Mouse (Mus musculus): ENCODE data around the gene Gsg1l. TPM values are rescaled to one million over a fixed set of nuclear protein-coding genes. Genes with fewer than 3 reads are reported as not detected.

Gsg1l gene
- total RNA-seq, 2 experiments from 2014 or later: 0.21 to 0.68 TPM

DNA sequence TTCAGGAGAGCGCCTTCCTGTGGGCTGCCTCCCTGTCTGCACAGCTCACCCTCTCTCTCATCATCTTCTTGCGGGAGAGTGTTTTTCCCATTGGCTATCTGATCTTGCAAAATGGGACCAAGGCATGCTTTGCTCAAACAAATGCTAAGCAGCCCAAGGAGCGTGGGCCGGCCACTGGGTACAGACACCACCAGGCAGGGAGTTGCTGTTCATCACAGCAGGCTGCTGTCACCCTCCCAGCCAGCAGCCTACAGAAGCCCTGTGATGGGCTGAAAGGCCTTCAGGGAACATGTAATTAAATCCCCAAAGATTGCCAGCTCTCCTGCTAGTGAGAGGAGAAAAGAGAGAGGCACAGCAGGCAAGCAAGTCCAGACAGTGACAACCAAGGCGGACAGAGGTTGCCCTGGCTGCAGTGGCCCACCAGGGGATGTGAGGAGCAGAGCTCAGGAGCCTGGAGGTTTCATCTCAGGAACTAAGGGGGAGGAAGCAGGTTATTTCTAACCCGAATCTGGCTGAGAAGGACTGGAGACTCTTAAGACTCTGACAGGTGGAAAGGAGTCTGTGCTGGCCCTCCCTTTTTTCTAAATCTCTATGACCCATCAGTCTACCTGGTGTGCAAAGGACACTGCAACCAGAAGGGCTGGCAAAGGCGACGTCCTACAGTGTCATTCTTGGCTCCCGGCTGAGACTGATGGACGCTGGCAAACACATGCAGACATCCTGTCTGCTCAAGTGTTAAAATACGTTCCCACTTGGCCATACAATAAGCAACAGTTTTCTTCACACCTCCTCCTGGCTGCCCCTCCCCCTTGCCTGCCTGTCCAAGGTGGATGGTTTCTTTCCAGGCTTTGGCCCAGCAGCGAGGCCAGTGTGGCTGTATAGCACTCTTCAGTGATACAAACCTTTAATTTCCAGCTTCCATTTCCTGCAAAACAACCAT lies 98.0 kb downstream of the Gsg1l start:
- DNase-seq: no peak

DNA sequence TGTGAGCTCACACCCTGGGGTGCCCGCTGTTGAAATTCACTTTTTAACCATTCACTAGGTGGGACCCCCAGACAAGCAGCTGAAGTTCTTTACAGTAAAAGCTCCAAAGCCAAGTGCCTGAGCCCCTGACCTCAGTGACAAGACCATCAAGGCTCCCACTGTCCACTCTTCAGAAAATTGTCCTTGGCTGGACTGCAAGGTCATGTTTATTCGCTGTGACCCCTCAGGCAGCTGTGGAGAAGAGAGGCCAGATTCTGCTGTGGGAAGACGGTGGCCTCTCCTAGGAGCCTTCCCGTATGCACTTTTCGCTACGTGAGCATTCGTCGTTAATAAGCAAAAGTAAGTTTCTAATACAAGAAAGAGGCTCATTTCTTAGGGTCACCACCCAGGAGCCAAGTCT lies 102.6 kb downstream of the Gsg1l start:
- DNase-seq: no peak

DNA sequence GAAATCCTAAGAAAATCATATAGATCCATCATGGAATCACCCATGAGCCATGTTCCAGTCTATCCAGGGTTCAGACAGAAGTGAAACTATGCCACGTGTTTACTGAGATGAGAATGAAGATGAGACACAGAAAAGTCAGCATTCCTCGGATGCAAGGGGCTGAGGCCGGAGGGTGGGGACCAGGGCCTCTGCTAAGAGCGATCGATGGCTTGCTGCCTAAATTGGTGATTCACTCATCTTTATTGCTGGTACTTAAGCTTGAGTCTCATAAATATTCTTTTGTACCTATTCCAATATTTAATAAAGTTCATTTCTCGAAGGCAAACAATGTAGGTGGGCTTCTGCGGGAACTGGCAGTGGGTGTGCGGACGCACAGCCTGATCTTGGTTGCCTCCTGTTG lies 105.5 kb downstream of the Gsg1l start:
- no peak for DNase-seq

DNA sequence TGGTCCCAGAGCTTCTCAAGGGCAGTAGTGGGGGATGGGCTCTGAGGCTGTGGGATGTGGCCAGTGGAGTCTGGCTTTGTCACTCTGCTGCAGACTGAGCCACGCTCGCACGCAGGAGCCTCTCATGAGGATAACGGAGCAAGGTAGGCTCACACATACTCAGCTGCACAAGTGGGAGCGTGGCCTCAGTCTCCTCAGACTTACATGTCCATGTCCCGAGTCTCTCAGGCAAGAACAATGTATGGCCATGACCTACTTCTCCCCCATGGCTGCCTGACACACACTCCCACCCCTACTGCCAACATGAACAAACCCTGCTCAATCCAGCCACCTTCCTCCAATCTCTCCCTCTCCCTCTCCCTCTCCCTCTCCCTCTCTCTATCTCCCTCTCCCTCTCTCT lies 106.8 kb downstream of the Gsg1l start:
- no peak for DNase-seq

DNA sequence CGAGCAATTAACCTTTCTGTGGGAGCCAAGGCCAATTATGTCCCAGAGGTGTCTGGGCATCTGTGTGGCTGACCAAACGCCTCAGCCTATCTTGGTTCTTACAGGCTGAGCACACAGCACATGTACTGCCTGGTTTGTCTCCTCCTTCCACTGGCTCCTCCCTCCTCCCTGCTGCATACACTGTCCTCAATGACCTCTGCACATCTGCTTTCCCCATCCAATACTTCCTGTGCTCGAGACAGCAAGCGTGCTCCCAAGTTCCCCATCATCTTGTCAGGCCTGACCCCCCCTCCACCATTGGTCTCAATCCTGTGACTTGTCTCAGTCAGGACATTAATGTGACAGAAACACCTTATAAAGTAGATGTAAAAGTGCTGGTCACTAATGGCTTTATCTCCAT lies 108.3 kb downstream of the Gsg1l start:
- DNase-seq: no peak

DNA sequence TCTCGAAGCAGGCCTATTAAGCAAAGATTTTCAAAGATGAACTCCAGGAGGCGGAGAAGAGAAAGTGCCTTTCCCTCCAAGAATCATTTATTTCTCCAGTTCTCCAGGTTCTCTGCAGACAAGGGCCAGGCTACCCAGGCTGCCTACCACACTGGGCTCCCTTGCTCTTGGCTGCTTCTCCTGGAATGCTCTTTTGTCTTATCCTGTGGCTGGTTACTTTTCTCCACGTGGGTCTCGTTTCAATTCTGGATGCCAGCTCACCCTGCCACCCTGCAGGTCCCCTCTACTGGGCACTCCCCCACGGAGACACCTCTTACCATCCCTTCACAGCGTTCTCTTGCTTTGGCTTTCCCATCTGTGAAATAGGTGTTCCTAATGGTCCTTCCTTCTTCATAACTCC lies 109.4 kb downstream of the Gsg1l start:
- no peak for DNase-seq

DNA sequence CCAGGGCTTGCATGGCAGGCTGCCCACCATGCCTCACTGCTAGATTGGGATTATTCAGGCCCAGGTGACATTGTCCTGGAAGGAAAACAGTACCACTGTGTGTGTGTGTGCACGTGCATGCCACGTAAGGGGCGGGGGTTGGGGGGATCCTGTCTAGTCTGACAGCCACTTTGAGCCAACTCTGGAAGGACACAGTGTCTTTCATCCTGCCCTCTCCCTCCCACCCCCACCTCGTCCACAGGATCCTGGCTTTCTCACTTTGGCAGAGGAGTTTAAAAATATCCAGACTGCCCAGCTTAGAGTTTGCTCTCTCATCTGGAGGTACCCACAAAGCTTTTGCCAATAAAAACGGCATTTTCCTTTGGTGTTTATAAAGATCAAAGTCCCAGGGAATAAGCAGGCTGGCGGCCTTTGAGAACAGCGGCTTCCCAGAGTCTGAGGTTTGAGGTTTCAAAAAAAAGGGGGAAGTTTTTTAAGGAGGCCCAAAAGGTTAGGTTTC lies 110.0 kb downstream of the Gsg1l start:
- no peak for DNase-seq

DNA sequence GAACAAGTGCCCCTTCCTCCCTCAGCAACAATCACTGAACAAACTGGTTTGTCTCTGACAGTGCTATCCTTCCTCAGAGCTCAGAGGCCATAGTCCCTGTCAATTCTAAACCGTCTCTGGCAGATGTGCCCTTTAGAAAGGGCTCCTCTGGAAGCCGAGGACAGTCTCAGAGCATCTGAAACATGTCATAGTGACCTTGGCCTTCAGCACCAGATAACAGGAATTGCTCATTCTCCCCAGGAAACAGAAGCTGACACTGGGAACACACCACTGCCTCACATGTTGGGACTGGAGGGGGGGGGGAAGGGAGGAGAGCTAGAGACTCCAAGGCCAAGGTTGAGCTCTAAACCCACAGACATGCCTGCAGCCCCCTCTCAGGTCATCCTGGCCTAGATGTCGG lies 113.1 kb downstream of the Gsg1l start:
- DNase-seq: no peak

DNA sequence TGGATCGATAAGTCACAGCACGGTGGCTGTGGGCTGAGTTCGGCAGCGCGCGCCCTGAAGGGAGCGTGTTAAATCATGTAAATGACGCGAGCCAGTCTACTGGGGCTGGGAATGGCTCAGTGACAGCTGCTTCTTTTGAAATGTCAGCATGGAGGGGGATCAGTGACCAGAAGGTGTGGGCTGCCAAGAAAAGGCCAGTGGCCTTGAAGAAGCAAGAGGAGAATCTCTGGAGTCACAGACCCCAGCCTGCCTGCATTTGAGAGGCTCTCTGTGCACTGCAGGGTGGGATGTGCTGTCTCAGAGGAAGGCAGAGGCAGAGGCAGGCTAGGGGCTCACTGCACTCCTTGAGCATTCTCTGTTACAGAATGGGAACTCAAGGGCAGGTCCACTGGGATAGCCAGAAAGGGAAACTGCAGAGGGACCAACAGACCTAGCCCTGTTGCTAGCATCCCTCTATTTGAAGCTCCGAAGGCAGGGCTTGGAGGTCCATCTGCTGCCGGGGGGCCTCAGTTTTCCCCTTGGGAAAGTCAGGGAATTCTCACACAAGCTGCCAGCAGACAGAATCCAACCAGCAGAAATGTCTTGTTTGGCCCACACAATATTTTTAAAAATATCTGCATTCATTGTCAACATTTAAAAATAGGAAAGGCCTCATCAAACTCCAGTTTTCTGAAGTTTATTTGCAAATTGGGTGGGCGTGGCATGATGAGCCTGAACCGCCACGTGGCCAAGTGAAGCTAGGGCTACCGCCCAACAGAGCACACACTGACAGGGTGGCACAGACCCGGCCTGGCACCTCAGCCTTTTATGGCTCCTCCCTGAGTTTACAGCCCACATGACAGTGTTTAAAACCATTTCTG lies 115.6 kb downstream of the Gsg1l start:
- DNase-seq: peak; percentile 24

DNA sequence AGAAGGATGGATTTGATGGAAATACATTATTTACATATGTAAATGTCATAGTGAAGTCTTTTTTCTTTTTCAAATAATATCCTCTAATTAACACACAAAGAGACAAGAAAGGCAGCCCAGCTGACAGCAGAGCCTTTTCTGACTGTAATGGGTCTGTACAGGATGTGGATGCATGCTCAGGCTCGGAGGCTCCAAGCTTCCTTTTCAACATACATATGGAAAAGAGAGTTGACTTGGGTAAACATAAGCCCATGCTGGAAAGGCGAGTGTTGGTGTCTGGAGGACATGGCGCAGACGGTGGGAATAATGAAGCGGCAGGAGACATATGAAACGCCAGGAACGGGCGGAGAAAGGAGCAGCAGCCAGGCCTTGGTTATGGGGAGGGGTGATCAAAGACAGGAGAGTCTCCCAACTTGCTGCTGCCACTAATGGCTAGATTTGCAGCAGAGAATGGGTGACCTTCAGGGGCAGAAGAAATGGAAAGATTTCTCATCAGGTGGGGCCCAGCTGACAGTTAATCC lies 118.1 kb downstream of the Gsg1l start:
- DNase-seq: no peak

DNA sequence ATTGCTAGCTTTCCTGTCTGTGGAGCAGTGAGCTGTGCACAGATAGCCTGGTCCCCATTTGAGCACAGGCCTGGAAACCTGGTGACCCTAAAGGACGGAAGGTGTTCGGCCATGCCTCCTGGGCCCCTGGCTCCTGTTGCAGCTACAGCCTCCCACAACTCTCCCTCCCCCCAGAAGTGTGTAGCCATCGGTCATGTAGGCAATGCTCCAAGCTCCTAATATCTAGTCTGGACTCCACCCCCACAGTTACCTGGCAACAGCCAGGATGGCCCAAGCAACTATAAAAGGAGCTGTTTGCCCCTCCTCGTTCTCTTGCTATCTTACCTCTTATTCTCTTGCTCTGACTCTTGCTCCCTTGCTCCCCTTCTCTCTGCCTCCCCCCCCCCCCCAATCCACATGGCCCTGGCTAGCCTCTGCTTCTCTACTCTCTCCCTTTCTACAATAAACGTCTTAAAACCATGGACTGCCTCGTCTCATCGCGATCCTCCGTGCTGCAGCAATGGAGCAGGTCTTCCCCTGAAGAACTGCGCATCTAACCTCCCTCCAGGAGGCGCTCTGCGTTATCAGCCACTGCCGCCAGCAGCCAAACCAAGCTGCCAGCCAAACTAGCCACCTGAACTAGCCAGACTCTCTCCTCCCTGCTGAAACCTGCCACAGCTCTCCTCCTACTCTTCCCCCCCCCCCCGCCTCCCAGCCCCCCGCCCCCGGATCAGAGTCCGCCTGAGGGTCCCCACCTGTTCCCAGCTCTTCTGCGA lies 122.7 kb downstream of the Gsg1l start:
- no peak for DNase-seq

DNA sequence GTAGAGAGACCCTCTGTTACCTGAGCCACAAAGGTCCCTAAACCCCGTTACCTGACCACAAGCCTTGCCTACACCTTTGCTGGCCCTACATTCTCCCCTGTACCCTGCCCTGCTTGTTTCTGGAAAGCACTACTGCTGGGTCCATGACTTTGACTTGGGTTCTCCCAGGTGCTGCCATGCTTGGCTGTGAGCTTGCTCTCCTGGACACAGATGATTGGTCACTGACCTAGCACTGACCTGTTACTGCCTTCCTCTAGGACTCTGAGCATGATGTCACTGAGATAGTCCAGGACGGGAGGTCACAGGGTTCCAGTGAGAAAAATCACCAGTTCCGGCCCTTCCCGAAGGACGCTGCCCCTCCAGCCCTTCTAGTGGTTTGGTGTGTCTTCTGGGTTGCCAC lies 123.4 kb downstream of the Gsg1l start:
- no peak for DNase-seq

DNA sequence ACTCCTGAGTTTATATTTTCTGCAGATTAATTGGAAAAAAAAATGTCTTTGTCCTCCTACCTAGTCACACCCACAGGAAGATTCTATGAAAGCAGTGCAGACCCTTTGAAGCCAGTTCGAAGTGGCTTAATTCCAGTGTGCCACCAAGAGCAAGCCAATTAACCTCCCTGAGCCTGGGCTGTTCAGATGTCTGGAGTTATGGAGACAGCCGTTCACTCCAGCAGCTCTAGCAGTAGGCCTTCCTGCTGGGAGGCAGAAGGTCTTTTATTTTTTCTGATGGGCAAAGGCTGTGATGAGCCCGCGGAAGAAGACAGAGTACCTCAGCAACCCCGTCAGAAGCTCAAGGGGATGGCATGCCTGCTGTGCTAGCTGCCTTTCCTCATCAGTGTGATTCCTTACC lies 127.2 kb downstream of the Gsg1l start:
- no peak for DNase-seq

DNA sequence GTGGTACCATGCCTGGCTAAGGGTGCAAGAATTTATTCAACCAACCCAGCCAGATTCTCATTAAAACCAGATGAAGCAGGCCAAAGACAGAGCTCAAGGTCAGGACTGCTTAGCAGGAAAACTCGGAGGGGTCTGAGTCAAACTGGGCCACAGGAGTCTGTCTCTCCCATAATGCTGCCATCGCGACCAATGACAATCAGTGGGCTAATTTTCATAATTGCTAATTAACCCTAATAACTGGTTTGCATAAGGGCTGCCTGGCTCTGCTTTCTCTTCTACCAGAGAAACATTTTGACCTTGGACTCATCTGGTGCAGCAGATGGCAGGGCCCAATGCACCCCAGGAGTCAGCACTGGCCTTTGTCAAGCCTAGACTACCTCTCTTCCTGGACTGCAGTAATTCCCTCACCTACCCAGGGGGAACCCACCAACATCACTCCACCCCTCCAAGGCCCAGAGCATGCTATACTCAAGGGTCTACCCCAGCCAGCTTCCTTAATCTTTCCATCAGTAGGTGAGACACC lies 127.8 kb downstream of the Gsg1l start:
- no peak for DNase-seq

DNA sequence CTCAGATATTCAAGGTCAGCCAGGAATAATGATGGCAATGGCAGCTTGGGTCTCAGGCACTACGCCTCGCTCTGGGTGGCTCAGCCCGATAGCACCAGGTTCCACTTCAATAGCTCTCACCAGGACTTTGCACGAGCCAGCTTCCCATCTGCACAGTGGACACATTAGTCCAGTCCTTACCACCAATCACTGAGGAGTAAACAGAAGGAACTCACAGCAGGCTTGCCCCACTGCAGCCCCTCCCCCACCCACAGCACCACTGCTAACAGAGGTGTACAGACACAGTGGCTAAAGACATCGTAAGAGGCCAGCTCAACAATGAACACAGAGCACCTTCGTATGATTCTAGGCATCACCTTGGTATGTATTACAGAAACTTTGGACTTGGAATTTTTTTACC lies 128.4 kb downstream of the Gsg1l start:
- DNase-seq: no peak

DNA sequence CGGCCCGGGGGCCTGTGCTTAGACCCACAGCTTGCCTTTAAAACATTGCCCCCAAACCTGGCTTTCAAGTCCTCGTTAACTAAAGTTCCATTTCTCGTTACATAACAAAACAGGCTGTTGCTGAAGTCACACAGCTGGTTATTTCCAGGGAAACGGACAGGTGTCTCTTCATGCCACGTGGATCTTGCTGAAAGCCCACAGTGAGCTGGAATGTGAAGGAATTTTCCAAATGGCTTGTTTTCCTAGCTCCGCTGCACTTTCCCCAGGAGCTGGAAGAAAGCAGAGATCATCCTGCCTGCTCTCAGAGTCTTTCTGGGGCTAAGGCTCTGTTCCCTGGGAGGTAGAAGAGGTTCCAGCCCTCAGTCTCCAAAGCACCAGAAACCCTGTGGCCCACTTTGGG lies 130.3 kb downstream of the Gsg1l start:
- DNase-seq: no peak

DNA sequence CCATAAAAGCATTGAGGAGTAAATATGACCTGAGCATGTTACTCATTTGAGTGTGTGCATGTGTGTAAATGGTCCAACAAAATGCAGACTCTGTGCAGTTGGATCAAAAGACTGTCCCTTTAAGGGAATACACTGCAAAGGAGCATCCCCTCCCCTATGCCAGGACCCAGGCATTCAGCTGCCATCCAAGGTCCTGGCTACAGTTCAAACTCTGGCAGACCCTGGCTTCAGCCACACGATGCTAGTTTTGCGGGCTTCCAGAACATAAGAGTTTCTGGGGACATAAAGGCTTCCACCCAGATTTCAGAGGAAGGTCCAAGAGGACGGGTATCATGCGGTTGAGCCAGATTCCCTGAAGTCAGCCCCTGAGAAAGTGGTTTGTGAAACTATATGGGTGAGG lies 133.2 kb downstream of the Gsg1l start:
- no peak for DNase-seq

DNA sequence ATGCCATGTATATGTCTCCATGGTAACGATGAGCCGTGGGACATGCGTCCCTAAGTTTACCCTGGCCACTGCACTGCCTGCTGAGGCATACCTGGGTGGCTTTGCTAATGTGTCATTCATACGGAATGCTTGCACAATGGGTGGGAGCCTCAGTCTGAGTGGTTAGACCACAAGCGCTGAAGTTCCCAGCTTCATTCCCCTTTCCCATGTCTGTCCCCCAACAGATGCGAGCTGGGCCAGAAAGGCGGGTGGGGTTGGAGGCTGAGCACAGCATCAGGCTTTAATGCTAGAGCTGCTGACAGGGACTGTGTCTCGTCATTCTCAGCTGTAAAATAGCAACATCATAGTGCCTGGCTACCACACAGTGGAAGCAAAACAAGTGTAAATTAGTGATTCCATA lies 136.3 kb downstream of the Gsg1l start:
- no peak for DNase-seq

DNA sequence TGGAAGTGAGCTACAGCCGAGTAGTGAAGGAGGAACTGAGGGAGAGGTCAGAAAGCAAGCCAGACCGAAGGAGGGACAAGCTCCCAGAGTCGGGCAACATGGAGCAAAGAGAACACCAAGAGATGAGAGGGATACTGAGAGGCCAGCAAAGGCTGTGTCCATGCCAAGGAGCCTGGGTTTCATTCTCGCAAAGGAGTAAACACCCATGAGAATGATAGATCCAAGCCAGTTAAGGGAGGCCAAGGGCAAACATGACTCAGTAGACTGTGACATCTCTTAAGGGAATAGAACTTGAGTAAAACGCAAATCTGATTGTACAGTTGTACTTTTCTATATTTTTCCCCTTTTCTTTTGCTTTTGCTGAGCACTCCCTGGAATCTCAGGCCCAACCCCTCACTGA lies 137.6 kb downstream of the Gsg1l start:
- DNase-seq: no peak

DNA sequence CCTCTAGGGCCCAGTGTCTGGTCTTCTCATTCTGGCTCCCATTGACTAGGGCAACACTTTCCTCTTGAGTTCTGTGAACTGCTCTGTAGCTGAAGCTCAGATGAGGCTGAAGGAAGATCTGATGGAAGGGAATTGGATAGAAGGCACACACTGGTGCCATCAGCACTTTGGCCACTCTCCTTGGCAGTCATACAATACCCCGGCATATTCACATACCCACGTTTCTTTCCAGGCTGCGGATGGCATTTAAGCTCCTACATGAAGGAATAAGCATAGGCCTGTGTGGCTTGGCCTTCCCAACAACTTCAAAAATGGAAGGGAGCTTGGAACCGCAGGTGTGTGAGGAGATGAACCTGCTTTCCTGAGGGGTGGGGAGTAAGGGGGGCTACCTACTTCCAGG lies 138.7 kb downstream of the Gsg1l start:
- DNase-seq: no peak

DNA sequence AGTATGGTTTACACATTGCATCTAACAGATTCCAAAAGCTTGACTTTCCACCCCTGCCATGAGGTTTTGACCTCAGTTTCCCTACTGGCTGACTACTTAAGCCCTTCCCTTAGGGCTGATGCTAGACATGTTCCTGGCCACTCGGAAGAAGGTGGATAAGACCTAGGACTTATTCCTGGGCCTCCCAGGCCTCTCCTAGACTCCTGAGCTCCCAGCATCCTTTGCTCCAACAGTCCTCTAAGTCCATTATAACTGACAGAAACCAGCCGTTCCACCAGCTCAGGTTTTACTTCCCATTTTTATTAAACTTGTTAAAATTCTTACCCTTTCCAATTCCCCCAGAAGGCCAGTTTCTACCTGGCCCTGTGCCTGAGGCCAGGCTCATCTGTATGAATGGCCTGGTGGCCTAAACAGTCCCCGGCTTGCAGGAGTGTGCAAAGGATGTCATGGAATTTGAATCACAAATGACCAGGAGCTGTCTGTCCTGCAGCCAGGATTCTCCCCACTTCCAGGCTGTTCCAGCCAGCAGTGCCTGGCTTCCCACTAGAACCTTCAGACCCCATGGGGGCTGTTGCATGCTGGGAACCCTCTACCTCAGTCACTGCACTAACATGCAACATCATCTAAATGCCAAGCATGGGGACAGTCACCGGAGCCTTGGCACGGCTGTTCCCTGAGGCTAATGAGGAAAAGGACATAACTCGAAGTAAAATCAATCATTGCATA lies 139.7 kb downstream of the Gsg1l start:
- no peak for DNase-seq

Measured in gastrocnemius, postnatal 10 days (tissue).